10 mouse cellular contexts compared by ENCODE assay signal in the genomic region with DNA sequence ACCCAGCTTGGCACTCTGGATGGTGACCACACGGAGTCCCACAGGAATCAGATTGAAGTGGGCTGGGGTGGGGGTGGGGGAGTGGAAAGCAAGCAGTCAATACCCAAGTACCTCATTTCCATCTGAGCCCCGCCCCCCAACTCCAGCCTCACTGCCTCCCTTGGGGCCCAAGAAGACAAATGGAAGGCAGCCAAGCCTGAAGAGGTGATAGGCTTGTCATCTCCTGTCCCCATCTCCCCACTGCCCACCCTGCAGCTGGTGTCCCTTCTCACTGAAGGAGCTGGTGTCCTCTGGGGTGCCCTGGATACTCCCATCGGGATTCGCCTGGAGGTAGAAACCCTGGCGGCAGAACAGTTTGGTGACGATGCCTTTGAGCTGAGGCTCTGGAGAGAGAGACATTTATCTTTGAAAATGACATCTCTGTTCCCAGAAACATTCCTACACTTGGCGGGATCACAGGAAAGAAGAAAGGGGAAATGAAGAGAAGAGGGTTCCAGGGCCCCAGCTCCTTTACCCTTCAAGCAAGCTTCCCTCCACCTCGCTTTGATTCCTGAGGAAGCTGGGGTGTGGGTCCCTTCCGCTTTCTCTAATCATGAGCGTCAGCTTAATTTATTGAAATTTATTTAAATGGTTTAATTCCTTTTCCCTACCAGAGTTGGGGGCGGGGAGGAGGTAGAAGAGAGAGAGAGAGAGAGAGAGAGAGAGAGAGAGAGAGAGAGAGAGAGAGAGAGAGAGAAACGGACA. TPM values are rescaled to one million over a fixed set of nuclear protein-coding genes. Genes with fewer than 3 reads are reported as not detected.
A peak's percentile ranks its signal among the peaks of the same experiment; 100 is the strongest.
DNase-seq lines count a peak whose midpoint lies in the region; ATAC-seq and TF ChIP-seq lines count a peak whose summit lies in the region.
"Had no signal": no experiment of that assay in that cellular context is flagged by ENCODE, and none has a peak within 500 bp of the region (broad histone marks: within the 10 kb centered on the region; RNA-seq: fewer than 3 reads in every experiment).

No protein-coding gene starts in this region.

- H3K9me3 ChIP-seq in heart, embryonic 13.5 days, result no peaks in the 10 kb centered on the region
- H3K9me3 ChIP-seq in forebrain, postnatal 0 days (ENCODE audit: low read length), result no peaks in the 10 kb centered on the region
- H3K9me3 ChIP-seq in midbrain, embryonic 11.5 days (ENCODE audit: control insufficient read depth, low read length), result no peaks in the 10 kb centered on the region

- no peak overlapping the region for H3K27ac ChIP-seq in heart, embryonic 13.5 days (replicated peaks)
- H3K27ac ChIP-seq in forebrain, postnatal 0 days (ENCODE audit: low read depth, low read length), result peak overlapping the region; percentile 96
- H3K27ac ChIP-seq in midbrain, embryonic 11.5 days (ENCODE audit: low read depth, low read length), result peak overlapping the region; percentile 67

- H3K27me3 ChIP-seq in heart, embryonic 13.5 days (replicated peaks), result peaks cover 68% of the 10 kb centered on the region
- H3K27me3 ChIP-seq in forebrain, postnatal 0 days (ENCODE audit: insufficient read depth, low read length), result peaks cover 3% of the 10 kb centered on the region; the same call in 1 of the 2 replicates
- H3K27me3 ChIP-seq in midbrain, embryonic 11.5 days (ENCODE audit: control insufficient read depth, insufficient read depth, low read length), result peaks cover 44% of the 10 kb centered on the region

- no peak for TF ChIP-seq CTCF in forebrain, postnatal 0 days (IDR thresholded peaks at IDR 0.05; ENCODE audit: low read depth)

- WGBS in heart, embryonic 13.5 days, result 25% methylated on average over 12 of the region's 12 CpGs
- WGBS in forebrain, postnatal 0 days, result 10% methylated on average over 12 of the region's 12 CpGs
- WGBS in midbrain, embryonic 11.5 days, result 32% methylated on average over 10 of the region's 12 CpGs

- H3K4me2 ChIP-seq in heart, embryonic 13.5 days, result peak overlapping the region; percentile 82
- peak overlapping the region; percentile 97 for H3K4me2 ChIP-seq in forebrain, postnatal 0 days (ENCODE audit: low read depth)
- H3K4me2 ChIP-seq in midbrain, embryonic 11.5 days, result peak overlapping the region; percentile 92

- no peaks in the 10 kb centered on the region for H3K36me3 ChIP-seq in heart, embryonic 13.5 days
- H3K36me3 ChIP-seq in forebrain, postnatal 0 days (ENCODE audit: insufficient read depth), result peaks cover 7% of the 10 kb centered on the region; the same call in 1 of the 2 replicates
- H3K36me3 ChIP-seq in midbrain, embryonic 11.5 days (ENCODE audit: control insufficient read depth, insufficient read depth, low read length), result no peaks in the 10 kb centered on the region

- peaks cover 67% of the 10 kb centered on the region for H3K4me1 ChIP-seq in heart, embryonic 13.5 days
- peaks cover 28% of the 10 kb centered on the region for H3K4me1 ChIP-seq in forebrain, postnatal 0 days (ENCODE audit: insufficient read depth)
- peaks cover 54% of the 10 kb centered on the region for H3K4me1 ChIP-seq in midbrain, embryonic 11.5 days (ENCODE audit: control insufficient read depth, insufficient read depth, low read length)

- peak overlapping the region; percentile 87 for H3K9ac ChIP-seq in heart, embryonic 13.5 days
- peak overlapping the region; percentile 83 for H3K9ac ChIP-seq in forebrain, postnatal 0 days
- H3K9ac ChIP-seq in midbrain, embryonic 11.5 days (ENCODE audit: low read length), result peak overlapping the region; percentile 76

- peak overlapping the region; percentile 67 for H3K4me3 ChIP-seq in heart, embryonic 13.5 days
- H3K4me3 ChIP-seq in forebrain, postnatal 0 days (ENCODE audit: low read depth, low read length), result peak overlapping the region; percentile 48
- H3K4me3 ChIP-seq in midbrain, embryonic 11.5 days (ENCODE audit: low read depth, low read length), result peak overlapping the region; percentile 43

- no peak for DNase-seq in heart, adult 18-20 months
- DNase-seq in ES-CJ7 (ENCODE audit: low read depth, low spot score), result peak; percentile 62
- DNase-seq in forebrain, postnatal 0 days, result peak; percentile 55
- peak; percentile 91 for DNase-seq in midbrain, embryonic 11.5 days (ENCODE audit: low spot score, missing footprints)
- no peak for DNase-seq in frontal cortex, postnatal 25 days (ENCODE audit: low spot score in 2 of 2)
- DNase-seq in layer of hippocampus, postnatal 14 days (ENCODE audit: low spot score in 2 of 2), result no peak
- no peak for DNase-seq in T-cell, adult 2 months (ENCODE audit: low spot score)

- no peak for ATAC-seq in heart, embryonic 13.5 days (ENCODE audit: extremely low read depth, insufficient number of reproducible peaks, low FRiP score, low TSS enrichment)
- ATAC-seq in forebrain, postnatal 0 days, result no peak
- no peak for ATAC-seq in midbrain, embryonic 11.5 days (ENCODE audit: low FRiP score)
- ATAC-seq: Patski had no signal

RNA-seq across cellular contexts. Expression of a gene that starts 2.1 kb away (rescaled TPM):
- polyA plus RNA-seq in heart, embryonic 13.5 days (2015; fragmentation: Nextera tagmentation; extraction: Ambion mirVana), result 2.0 and 2.3 TPM in 2 replicates
- 1 to 10 TPM; 2.6 to 3.0 TPM for total RNA-seq in heart, adult 18-20 months (2021)
- 10.1 and 15.9 TPM in 2 replicates for total RNA-seq in forebrain, postnatal 0 days (2014; rRNA removed)
- 1.6 and 3.1 TPM in 2 replicates for polyA plus RNA-seq in forebrain, postnatal 0 days (2015; fragmentation: Nextera tagmentation; extraction: Ambion mirVana)
- 1.3 and 1.5 TPM in 2 replicates for polyA plus RNA-seq in midbrain, embryonic 11.5 days (2014; fragmentation: Nextera tagmentation; extraction: Ambion mirVana)
- 10 to 100 TPM; 22.8 to 23.7 TPM for total RNA-seq in layer of hippocampus, postnatal 14 days (2021)

RNA-seq across cellular contexts. Expression of a gene that starts 3.8 kb away (rescaled TPM):
- polyA plus RNA-seq in heart, embryonic 13.5 days (2015; fragmentation: Nextera tagmentation; extraction: Ambion mirVana), result 6.8 and 7.9 TPM in 2 replicates
- 1 to 10 TPM; 2.0 to 4.6 TPM for total RNA-seq in heart, adult 18-20 months (2021)
- 0.33 and 3.8 TPM in 2 replicates for total RNA-seq in forebrain, postnatal 0 days (2014; rRNA removed)
- 0.69 and 1.2 TPM in 2 replicates for polyA plus RNA-seq in forebrain, postnatal 0 days (2015; fragmentation: Nextera tagmentation; extraction: Ambion mirVana)
- polyA plus RNA-seq in midbrain, embryonic 11.5 days (2014; fragmentation: Nextera tagmentation; extraction: Ambion mirVana), result 0.67 and 0.79 TPM in 2 replicates
- total RNA-seq in layer of hippocampus, postnatal 14 days (2021), result 1 to 10 TPM; 1.0 to 1.1 TPM

RNA-seq across cellular contexts. Expression of a gene that starts 5.9 kb away (rescaled TPM):
- polyA plus RNA-seq in heart, embryonic 13.5 days (2015; fragmentation: Nextera tagmentation; extraction: Ambion mirVana), result 1.8 and 1.9 TPM in 2 replicates
- under 1 TPM; 0.17 to 0.49 TPM for total RNA-seq in heart, adult 18-20 months (2021)
- total RNA-seq in forebrain, postnatal 0 days (2014; rRNA removed), result 0.23 and 0.76 TPM in 2 replicates
- polyA plus RNA-seq in forebrain, postnatal 0 days (2015; fragmentation: Nextera tagmentation; extraction: Ambion mirVana), result 0.74 and 1.2 TPM in 2 replicates
- 0.20 and 0.23 TPM in 2 replicates for polyA plus RNA-seq in midbrain, embryonic 11.5 days (2014; fragmentation: Nextera tagmentation; extraction: Ambion mirVana)
- not detected for total RNA-seq in layer of hippocampus, postnatal 14 days (2021)

RNA-seq across cellular contexts. Expression of a gene that starts 15.5 kb away (rescaled TPM):
- not detected in 2 replicates for polyA plus RNA-seq in heart, embryonic 13.5 days (2015; fragmentation: Nextera tagmentation; extraction: Ambion mirVana)
- total RNA-seq in heart, adult 18-20 months (2021), result not detected
- total RNA-seq in forebrain, postnatal 0 days (2014; rRNA removed), result not detected in 2 replicates
- not detected in 2 replicates for polyA plus RNA-seq in forebrain, postnatal 0 days (2015; fragmentation: Nextera tagmentation; extraction: Ambion mirVana)
- polyA plus RNA-seq in midbrain, embryonic 11.5 days (2014; fragmentation: Nextera tagmentation; extraction: Ambion mirVana), result not detected in 2 replicates
- not detected for total RNA-seq in layer of hippocampus, postnatal 14 days (2021)
- total RNA-seq: hematopoietic stem cell, adult 5-6 weeks had no signal
- polyA plus RNA-seq: Patski had no signal

RNA-seq across cellular contexts. Expression of a gene that starts 18.7 kb away (rescaled TPM):
- not detected in 2 replicates for polyA plus RNA-seq in heart, embryonic 13.5 days (2015; fragmentation: Nextera tagmentation; extraction: Ambion mirVana)
- total RNA-seq in heart, adult 18-20 months (2021), result not detected
- total RNA-seq in forebrain, postnatal 0 days (2014; rRNA removed), result not detected in 2 replicates
- polyA plus RNA-seq in forebrain, postnatal 0 days (2015; fragmentation: Nextera tagmentation; extraction: Ambion mirVana), result not detected in 2 replicates
- not detected in 2 replicates for polyA plus RNA-seq in midbrain, embryonic 11.5 days (2014; fragmentation: Nextera tagmentation; extraction: Ambion mirVana)
- total RNA-seq in layer of hippocampus, postnatal 14 days (2021), result not detected
- total RNA-seq: hematopoietic stem cell, adult 5-6 weeks had no signal
- polyA plus RNA-seq: Patski had no signal

Comparison
In these comparisons a context has a peak if more than half of its experiments do, and no peak if none do; other contexts are left out.
1. DNase-seq: peak in ES-CJ7 (single experiment), forebrain, postnatal 0 days (single experiment) and midbrain, embryonic 11.5 days (single experiment); none in heart, adult 18-20 months (0 of 2), frontal cortex, postnatal 25 days (0 of 2), layer of hippocampus, postnatal 14 days (0 of 2) and T-cell, adult 2 months (single experiment).
2. Peak in every context shown above with its lines, with median percentiles within 50 percentile points of each other: H3K4me2 ChIP-seq, H3K4me3 ChIP-seq and H3K9ac ChIP-seq.